Mouse (Mus musculus): Measurements from ENCODE around the gene Etnk2. TPM values are rescaled to one million over a fixed set of nuclear protein-coding genes. Genes with fewer than 3 reads are reported as not detected.

The Etnk2 gene
- total RNA-seq, 2 experiments from 2014 or later: 6.0 TPM

GRCm38 (mm10) chr1:133347693-133348520 is 15.5 kb upstream of the Etnk2 start:
- DNase-seq (ENCODE audit: low spot score in 2 of 2): no peak
- intact Hi-C loops (cut with DNase I): no loop called here

GRCm38 (mm10) chr1:133350210-133350609 is 13.2 kb upstream of the Etnk2 start, which contains the start of gene Ren1:
TSS of gene Ren1 (plus strand) at chr1:133350510.
- intact Hi-C loops (cut with DNase I): no loop called here
- no peak for DNase-seq (ENCODE audit: low spot score in 2 of 2)

GRCm38 (mm10) chr1:133351762-133352161 is 11.6 kb upstream of the Etnk2 start:
- intact Hi-C loops (cut with DNase I): loop anchor here (2.0 kb wide), 1 partner anchor 171 kb away; no protein-coding TSS in a partner anchor
- peak in 1 of 2 experiments; percentile 49 for DNase-seq (ENCODE audit: low spot score in 2 of 2)

GRCm38 (mm10) chr1:133353371-133353809 is 10.0 kb upstream of the Etnk2 start:
- intact Hi-C loops (cut with DNase I): loop anchor here (1.0 to 2.0 kb wide), 2 partner anchors 39 to 173 kb away; no protein-coding TSS in a partner anchor
- peak; percentile 87 for DNase-seq (ENCODE audit: low spot score in 2 of 2)

GRCm38 (mm10) chr1:133355469-133355868 is 7.9 kb upstream of the Etnk2 start:
- no peak for DNase-seq (ENCODE audit: low spot score in 2 of 2)
- intact Hi-C loops (cut with DNase I): no loop called here

GRCm38 (mm10) chr1:133355912-133356311 is 7.5 kb upstream of the Etnk2 start:
- intact Hi-C loops (cut with DNase I): no loop called here
- DNase-seq (ENCODE audit: low spot score in 2 of 2): no peak

GRCm38 (mm10) chr1:133356330-133356729 is 7.0 kb upstream of the Etnk2 start:
- intact Hi-C loops (cut with DNase I): no loop called here
- no peak for DNase-seq (ENCODE audit: low spot score in 2 of 2)

GRCm38 (mm10) chr1:133361006-133361405 is 2.4 kb upstream of the Etnk2 start:
- DNase-seq (ENCODE audit: low spot score in 2 of 2): no peak
- intact Hi-C loops (cut with DNase I): no loop called here

GRCm38 (mm10) chr1:133362103-133362502 is 1.3 kb upstream of the Etnk2 start:
- DNase-seq (ENCODE audit: low spot score in 2 of 2): no peak
- intact Hi-C loops (cut with DNase I): no loop called here

- no peak for DNase-seq (ENCODE audit: low spot score in 2 of 2)
- intact Hi-C loops (cut with DNase I): no loop called here
These were observed 754 bp downstream of the Etnk2 start for GRCm38 (mm10) chr1:133364022-133364630.

- DNase-seq (ENCODE audit: low spot score in 2 of 2): no peak
- intact Hi-C loops (cut with DNase I): no loop called here
These were observed 1.5 kb downstream of the Etnk2 start for GRCm38 (mm10) chr1:133364890-133365289.

GRCm38 (mm10) chr1:133366951-133367605 is 3.7 kb downstream of the Etnk2 start:
- intact Hi-C loops (cut with DNase I): no loop called here
- DNase-seq (ENCODE audit: low spot score in 2 of 2): peak; percentile 48 to 58

- intact Hi-C loops (cut with DNase I): no loop called here
- DNase-seq (ENCODE audit: low spot score in 2 of 2): peak in 1 of 2 experiments; percentile 52
These were observed 4.5 kb downstream of the Etnk2 start for GRCm38 (mm10) chr1:133367606-133368488.

GRCm38 (mm10) chr1:133368644-133369043 is 5.3 kb downstream of the Etnk2 start:
- DNase-seq (ENCODE audit: low spot score in 2 of 2): peak; percentile 30 to 59
- intact Hi-C loops (cut with DNase I): no loop called here

- intact Hi-C loops (cut with DNase I): no loop called here
- DNase-seq (ENCODE audit: low spot score in 2 of 2): no peak
These were observed 7.0 kb downstream of the Etnk2 start for GRCm38 (mm10) chr1:133370352-133370751.

- intact Hi-C loops (cut with DNase I): no loop called here
- no peak for DNase-seq (ENCODE audit: low spot score in 2 of 2)
These were observed 8.1 kb downstream of the Etnk2 start for GRCm38 (mm10) chr1:133371431-133371830.

- intact Hi-C loops (cut with DNase I): no loop called here
- no peak for DNase-seq (ENCODE audit: low spot score in 2 of 2)
These were observed 8.7 kb downstream of the Etnk2 start for GRCm38 (mm10) chr1:133372113-133372512.

GRCm38 (mm10) chr1:133375696-133376346 is 12.4 kb downstream of the Etnk2 start:
- no peak for DNase-seq (ENCODE audit: low spot score in 2 of 2)
- intact Hi-C loops (cut with DNase I): no loop called here

- no peak for DNase-seq (ENCODE audit: low spot score in 2 of 2)
- intact Hi-C loops (cut with DNase I): no loop called here
These were observed 14.2 kb downstream of the Etnk2 start for GRCm38 (mm10) chr1:133377547-133377946.
